13 mouse cellular contexts compared by ENCODE assay signal in the genomic region with DNA sequence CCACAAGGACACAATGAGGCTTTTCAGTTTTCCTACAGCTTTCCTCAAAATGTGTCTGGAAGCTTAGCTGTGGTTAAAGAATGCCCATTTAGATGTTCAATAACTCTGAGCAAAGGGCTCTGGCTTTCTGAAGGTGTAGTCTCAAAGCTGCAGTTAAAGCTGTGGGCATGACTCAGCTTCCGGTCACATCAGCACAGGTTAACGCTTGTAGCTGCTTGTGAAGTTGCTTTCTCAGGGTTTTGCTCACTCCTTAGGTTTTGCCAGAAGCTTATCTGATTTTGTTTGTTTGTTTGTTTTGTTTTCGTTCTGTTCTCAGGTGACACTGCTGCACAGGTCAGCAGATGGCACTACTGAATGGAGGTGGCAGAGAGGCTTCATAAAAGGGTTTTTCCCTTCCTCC.
A peak's percentile ranks its signal among the peaks of the same experiment; 100 is the strongest.
DNase-seq lines count a peak whose midpoint lies in the region; ATAC-seq and TF ChIP-seq lines count a peak whose summit lies in the region.
"Had no signal": no experiment of that assay in that cellular context is flagged by ENCODE, and none has a peak within 500 bp of the region (broad histone marks: within the 10 kb centered on the region; RNA-seq: fewer than 3 reads in every experiment).

No protein-coding gene starts in this region.

- H3K4me3 ChIP-seq in thymus, adult 2 months (ENCODE audit: control insufficient read depth, insufficient read depth, low read length): no peak overlapping the region
- no peak overlapping the region for H3K4me3 ChIP-seq in limb, embryonic 10.5 days
- H3K4me3 ChIP-seq: erythroblast, embryonic 14.5 days; liver, embryonic 15.5 days had no signal

- H3K36me3 ChIP-seq in thymus, adult 2 months (ENCODE audit: control insufficient read depth, insufficient read depth, low read length): no peaks in the 10 kb centered on the region
- H3K36me3 ChIP-seq in limb, embryonic 10.5 days: no peaks in the 10 kb centered on the region
- H3K36me3 ChIP-seq: liver, embryonic 15.5 days had no signal

- 22% methylated on average over 3 of the region's 3 CpGs for WGBS in thymus, adult 2 months
- WGBS in limb, embryonic 10.5 days: 61% methylated on average over 3 of the region's 3 CpGs

- H3K9me3 ChIP-seq in limb, embryonic 10.5 days (replicated peaks): no peaks in the 10 kb centered on the region
- H3K9me3 ChIP-seq: liver, embryonic 15.5 days had no signal

- intact Hi-C loops in left cerebral cortex, postnatal 4 days (cut with DNase I): loop anchor here (5.0 kb wide), 1 partner anchor 488 kb away; no protein-coding TSS in a partner anchor

- no peaks in the 10 kb centered on the region for H3K27me3 ChIP-seq in thymus, adult 2 months (ENCODE audit: control insufficient read depth, insufficient read depth, low read length)
- H3K27me3 ChIP-seq in limb, embryonic 10.5 days (ENCODE audit: low read depth, poor library complexity, severe bottlenecking): no peaks in the 10 kb centered on the region
- H3K27me3 ChIP-seq: liver, embryonic 15.5 days had no signal

- DNase-seq in frontal cortex, postnatal 10 days (ENCODE audit: low spot score in 2 of 2): no peak
- DNase-seq in thymus, adult 2 months: peak; percentile 13
- no peak for DNase-seq in thymus, adult 18-20 months
- no peak for DNase-seq in limb, embryonic 10.5 days (ENCODE audit: low spot score)
- DNase-seq in thymus, postnatal 4 days: peak; percentile 16
- no peak for DNase-seq in lung, postnatal 14 days
- no peak for DNase-seq in left cerebral cortex, postnatal 4 days
- DNase-seq: cerebellum, adult 11-12 months; gastrocnemius, postnatal 36 days had no signal

- H3K4me1 ChIP-seq in thymus, adult 2 months (replicated peaks; ENCODE audit: control insufficient read depth, insufficient read depth, low read length): no peaks in the 10 kb centered on the region
- H3K4me1 ChIP-seq in limb, embryonic 10.5 days: peaks cover 19% of the 10 kb centered on the region
- H3K4me1 ChIP-seq: liver, embryonic 15.5 days had no signal

- TF ChIP-seq POLR2A in thymus, adult 2 months (IDR thresholded peaks at IDR 0.05; ENCODE audit: control insufficient read depth, extremely low read depth, insufficient read depth, low read length, poor library complexity): no peak

- peak; percentile 9; the same call in 1 of the 2 replicates for ATAC-seq in frontal cortex, adult (ENCODE audit: low TSS enrichment)

- H3K27ac ChIP-seq in thymus, adult 2 months (ENCODE audit: control insufficient read depth, insufficient read depth, low read length): no peak overlapping the region
- H3K27ac ChIP-seq in limb, embryonic 10.5 days: peak overlapping the region; percentile 48; the same call in 1 of the 2 replicates
- H3K27ac ChIP-seq: liver, embryonic 15.5 days; macrophage had no signal

- TF ChIP-seq CTCF in thymus, adult 2 months (IDR thresholded peaks at IDR 0.05; ENCODE audit: borderline replicate concordance, control insufficient read depth, extremely low read depth, insufficient read depth, low read length, poor library complexity): no peak

Comparison
In these comparisons a context has a peak if more than half of its experiments do, and no peak if none do; other contexts are left out.
1. DNase-seq: peak in thymus, adult 2 months (single experiment) and thymus, postnatal 4 days (single experiment); none in frontal cortex, postnatal 10 days (0 of 2), thymus, adult 18-20 months (0 of 2), limb, embryonic 10.5 days (single experiment), lung, postnatal 14 days (single experiment) and left cerebral cortex, postnatal 4 days (single experiment).